Mouse (Mus musculus): ENCODE results near the gene Gata5.

GRCm38 (mm10) chr2:180329466-180329865, 5.0 kb downstream of the Gata5 start:
- no peak for TF ChIP-seq CTCF (IDR thresholded peaks at IDR 0.05; ENCODE audit: low read depth)
- TF ChIP-seq EP300 (IDR thresholded peaks at IDR 0.05; ENCODE audit: low read depth) = no peak
